Mouse (Mus musculus): Measurements from ENCODE around the gene Rybp.

The Rybp gene

DNA sequence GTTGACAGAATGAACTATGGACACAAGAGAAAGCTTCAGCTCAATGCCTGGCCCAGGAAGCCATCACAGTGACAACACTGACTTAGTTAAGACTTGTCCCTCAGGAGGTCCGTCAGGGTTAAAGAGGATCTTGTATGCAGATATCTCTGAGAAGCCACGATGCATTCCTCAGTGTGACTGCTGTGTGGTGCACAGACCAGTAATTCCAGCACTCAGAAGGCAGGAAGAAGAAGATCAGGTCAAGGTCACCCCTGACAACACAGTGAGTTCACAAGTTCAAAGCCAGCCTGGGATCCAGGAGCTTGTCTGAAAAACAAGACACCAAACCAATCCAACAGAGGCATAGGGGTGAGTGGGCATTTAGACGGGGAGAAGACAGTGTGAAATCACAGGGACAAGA is 67.3 kb downstream of the Rybp start:
- DNase-seq (ENCODE audit: low spot score), result no peak

GRCm38 (mm10) chr6:100218541-100219341 is 68.5 kb downstream of the Rybp start:
- DNase-seq (ENCODE audit: low spot score), result no peak

DNA sequence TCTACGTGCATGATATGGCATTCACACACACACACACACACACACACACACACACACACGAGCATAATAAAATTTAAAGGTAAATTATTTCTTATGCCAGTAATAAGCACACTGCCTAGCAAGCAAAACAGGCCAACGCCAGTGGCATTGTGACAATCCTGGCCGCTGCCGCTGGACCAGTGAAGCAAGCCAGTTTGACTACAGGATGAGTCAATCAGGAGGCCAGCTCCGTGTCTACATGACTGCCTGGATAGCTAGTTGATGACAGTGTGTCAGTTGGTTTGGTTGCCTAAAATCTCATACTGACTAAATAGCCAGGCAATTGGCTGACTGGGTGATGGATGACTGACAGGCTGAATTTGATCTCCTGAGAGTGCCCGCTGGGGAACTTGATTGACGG is 69.8 kb downstream of the Rybp start:
- no peak for DNase-seq (ENCODE audit: low spot score)

DNA sequence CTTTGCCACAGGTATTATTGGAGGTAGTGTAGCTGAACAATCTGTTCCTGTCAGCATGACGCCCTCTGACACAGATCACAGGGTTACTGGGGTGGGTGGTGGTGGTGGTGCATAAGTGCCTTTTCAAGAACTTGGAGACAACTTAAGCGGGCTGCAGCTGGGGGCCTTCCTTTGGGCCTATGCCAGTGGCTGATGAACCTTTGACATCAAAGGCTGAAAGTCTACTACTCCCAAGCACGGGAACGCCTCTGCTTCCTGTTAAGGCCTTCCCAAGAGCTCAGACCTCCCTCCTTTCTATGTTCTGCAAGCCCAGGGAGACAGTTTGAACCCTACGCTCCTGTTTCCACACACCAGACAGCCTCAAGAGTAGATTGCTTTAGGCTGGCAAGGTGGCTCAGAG is 70.3 kb downstream of the Rybp start:
- DNase-seq (ENCODE audit: low spot score), result no peak

GRCm38 (mm10) chr6:100215809-100216208 is 71.5 kb downstream of the Rybp start:
- no peak for DNase-seq (ENCODE audit: low spot score)

GRCm38 (mm10) chr6:100214132-100214913 is 73.0 kb downstream of the Rybp start:
- DNase-seq (ENCODE audit: low spot score), result no peak

DNA sequence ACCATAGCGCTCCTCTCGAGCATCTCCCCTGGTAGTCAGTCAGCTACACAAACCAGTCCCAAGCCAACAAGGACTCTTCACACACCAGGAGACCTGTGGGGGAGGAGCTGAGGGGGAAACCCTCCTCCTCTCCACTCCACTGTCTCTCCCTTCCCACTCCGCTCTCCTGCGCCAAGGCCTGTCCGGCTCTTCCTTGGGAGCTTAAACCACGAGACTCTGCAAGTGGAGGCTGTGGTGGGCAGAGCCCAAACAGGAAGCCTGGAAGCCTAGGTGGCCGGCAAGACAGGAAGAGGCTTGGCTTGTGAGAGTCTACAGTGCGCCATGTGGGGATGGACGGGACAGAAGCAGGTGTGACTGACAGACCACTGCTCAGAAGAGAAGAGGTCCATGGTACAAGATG is 73.7 kb downstream of the Rybp start:
- no peak for DNase-seq (ENCODE audit: low spot score)

- DNase-seq (ENCODE audit: low spot score), result no peak
These were observed 74.5 kb downstream of the Rybp start for GRCm38 (mm10) chr6:100212820-100213219.

DNA sequence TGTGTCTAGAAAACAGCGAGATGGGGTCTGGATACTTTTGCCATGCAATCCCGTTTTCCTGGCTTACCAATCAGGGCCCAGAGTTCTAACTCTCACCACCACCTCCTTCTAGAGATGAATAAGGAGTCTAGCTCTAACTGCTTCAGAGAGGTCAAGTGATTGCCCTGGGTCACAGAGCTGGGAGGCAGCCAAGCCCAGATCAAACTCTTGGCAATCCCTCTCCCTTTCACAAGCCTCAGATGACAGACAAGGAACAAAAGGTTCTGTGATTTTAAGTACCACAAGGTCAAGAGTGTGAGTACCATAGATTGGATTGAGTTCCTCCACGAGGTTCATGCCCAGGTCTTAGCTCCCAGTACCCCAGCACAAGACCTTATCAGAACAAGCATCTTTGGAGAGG is 75.6 kb downstream of the Rybp start:
- DNase-seq (ENCODE audit: low spot score), result no peak

DNA sequence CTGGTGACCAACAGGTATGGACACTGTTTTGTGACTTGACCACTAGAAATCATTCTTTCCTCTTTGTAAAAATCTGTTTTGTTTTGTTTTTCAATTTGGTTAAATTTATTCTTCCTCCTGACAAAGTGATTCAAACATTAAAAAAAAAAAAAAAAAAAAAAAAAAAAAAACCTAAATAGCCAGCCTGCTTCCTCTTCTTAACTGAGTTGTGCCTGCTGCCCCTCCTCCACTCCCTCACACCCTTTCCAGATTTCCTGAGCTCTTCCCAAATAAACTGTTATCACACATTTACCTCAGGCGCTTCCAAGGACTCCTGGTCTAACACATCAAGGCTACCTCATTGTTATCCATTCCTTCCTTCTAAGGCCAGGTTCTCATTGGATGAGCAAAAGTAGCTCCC is 76.8 kb downstream of the Rybp start:
- no peak for DNase-seq (ENCODE audit: low spot score)

DNA sequence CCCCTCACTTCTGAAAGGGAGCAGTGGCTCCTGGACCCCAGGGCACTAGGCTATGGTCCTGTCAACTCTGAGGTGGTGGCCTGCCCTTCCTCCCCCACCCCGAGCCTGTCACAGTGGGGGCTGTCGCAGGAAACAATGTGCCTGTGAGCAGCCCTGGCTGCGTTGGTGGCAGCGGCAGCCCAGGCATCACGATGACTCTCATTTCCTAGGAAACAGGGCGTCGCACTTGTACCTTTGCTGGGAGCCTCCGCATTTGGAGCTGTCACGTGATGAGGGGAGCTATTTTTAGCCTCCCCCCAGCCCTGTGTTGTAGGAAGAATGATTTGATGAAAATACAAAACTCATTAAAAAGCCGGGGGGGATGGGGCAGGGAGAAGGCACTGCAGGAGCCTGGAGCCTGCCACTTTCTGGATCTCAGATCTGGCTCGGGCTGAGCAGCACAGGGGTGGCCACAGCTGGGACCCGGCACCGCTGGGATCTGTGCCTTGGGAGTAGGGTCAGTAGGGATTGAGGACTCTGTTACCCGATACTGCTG is 80.5 kb downstream of the Rybp start:
- DNase-seq (ENCODE audit: low spot score), result no peak

- no peak for DNase-seq (ENCODE audit: low spot score)
These were observed 81.0 kb downstream of the Rybp start for GRCm38 (mm10) chr6:100206261-100206660.

- DNase-seq (ENCODE audit: low spot score), result no peak
These were observed 82.8 kb downstream of the Rybp start for GRCm38 (mm10) chr6:100204436-100204835.

- no peak for DNase-seq (ENCODE audit: low spot score)
These were observed 83.8 kb downstream of the Rybp start for GRCm38 (mm10) chr6:100203492-100203891.

GRCm38 (mm10) chr6:100202091-100202490 is 85.2 kb downstream of the Rybp start:
- DNase-seq (ENCODE audit: low spot score), result no peak

DNA sequence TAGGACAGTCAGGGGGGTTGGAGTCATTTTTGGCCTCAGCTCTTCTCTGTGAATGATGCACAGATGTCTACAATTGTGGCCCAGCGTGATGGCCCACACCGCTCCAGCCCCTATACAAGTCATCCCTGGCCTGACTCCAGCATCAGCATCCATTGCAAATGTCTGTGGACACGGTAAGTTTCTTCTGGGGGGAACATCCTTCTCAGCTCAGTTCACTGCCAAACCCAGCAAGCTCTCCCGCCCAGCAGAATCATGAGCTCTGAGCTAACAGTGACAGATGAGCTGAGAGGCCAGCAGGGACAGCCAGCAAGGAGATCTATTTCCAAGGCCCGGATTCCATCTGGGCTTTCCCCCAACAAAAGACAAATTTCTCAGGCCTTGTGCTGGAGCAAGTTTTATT is 90.2 kb downstream of the Rybp start:
- DNase-seq (ENCODE audit: low spot score), result no peak

- no peak for DNase-seq (ENCODE audit: low spot score)
These were observed 91.3 kb downstream of the Rybp start for GRCm38 (mm10) chr6:100195870-100196409.

DNA sequence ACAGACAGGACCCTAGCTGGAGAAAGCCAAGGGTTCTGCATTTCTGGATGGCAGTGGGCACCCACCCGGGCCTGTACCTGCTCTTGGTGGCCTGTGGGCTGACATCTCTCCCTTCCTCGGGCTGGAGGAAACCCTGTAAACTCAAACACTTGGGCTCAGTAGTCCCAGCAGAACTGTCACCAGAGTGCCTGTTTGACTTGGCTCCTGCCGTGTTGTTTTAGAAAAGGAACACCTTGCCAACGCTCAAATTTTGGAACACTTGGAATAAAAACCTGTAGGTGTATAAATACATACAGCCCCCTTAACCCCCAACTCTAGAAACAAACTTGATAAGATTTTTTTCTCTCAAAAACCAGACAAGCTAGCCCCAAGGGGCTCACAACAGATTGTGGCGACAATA is 92.2 kb downstream of the Rybp start:
- no peak for DNase-seq (ENCODE audit: low spot score)

- DNase-seq (ENCODE audit: low spot score), result no peak
These were observed 93.5 kb downstream of the Rybp start for GRCm38 (mm10) chr6:100193760-100194159.

DNA sequence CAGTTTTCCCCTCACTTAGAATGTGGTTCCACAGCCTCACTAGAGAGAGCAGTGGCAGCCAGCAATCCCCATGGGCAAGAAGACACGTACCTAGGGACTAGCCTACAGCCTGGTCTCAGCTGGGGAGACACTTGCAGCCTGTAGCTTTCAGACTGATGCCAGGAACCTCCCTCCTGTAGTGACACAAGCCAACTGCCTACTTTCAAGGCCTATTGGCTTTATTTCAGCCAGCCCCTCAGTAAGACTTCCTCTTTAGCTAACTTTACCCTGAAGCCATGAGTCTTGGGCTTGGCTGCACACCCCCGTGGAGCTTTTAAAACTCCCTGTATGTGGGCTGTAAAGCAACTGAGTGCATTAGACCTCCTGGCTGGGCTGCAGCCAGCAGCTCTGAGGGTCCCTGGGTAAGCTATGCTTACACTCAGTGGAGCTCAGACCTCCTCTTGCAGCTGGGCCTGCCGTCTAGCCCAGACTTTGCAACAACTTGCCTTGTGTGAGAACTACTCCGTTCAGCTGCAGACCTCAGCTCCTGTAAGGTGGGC is 94.5 kb downstream of the Rybp start:
- no peak for DNase-seq (ENCODE audit: low spot score)

DNA sequence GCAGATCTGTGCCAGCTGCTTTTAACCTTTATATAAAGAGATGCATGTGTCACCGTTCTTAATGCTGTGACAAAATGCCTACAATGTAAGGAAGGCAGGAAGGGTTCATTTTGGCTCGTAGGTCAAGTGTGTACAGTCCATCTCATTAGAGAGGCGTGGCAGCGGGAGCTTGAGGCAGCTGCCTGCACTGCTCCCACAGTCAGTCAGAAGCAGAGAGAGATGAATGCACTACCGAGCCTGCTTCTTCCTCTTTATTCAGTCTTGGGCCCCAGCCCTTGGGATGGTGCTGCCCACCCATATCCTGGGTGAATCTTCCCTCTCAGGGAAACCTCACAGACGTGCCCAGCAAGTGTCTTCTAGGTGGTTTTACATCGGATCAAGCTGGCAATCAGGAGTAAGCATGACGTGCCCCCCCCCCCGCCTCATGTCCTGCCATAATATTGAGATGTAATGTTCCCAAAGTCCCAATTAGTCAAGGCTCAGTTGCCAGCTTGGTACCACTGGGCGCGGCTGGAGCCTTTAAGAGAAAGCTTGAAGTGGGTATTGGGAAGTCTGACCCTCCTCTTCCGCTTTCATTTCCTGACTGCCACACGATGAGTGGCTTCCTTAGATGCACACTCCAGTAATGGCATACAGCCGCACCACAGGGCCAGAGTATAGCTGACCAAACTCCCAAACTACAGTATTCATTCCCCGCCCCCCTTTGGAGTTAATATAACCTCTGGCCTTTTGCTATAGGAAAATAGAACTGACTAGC is 96.3 kb downstream of the Rybp start:
- no peak for DNase-seq (ENCODE audit: low spot score)

GRCm38 (mm10) chr6:100190310-100190709 is 97.0 kb downstream of the Rybp start:
- DNase-seq (ENCODE audit: low spot score), result no peak

Measured in urinary bladder, postnatal 10 days (tissue).